Mouse (Mus musculus): Measurements from ENCODE around the gene Tigd3. TPM values are rescaled to one million over a fixed set of nuclear protein-coding genes. Genes with fewer than 3 reads are reported as not detected.

Gene Tigd3
- polyA plus RNA-seq, 1 experiment: 1.3 TPM

GRCm38 (mm10) chr19:5922963-5923362 lies 29.0 kb upstream of the Tigd3 start:
- WGBS: 92% methylated on average over 3 of the region's 3 CpGs
- no peak overlapping the region for H3K4me3 ChIP-seq (ENCODE audit: extremely low read depth, insufficient read depth, insufficient read length)
- no peaks in the 10 kb centered on the region for H3K27me3 ChIP-seq (ENCODE audit: control insufficient read depth, insufficient read depth, low read length)
- no peak for DNase-seq (ENCODE audit: low read depth in 1 of 2, low spot score in 2 of 2)
- TF ChIP-seq POLR2A (IDR thresholded peaks at IDR 0.05; ENCODE audit: low read depth, low read length): no peak
- no peak for TF ChIP-seq CTCF (IDR thresholded peaks at IDR 0.05; ENCODE audit: extremely low read depth, insufficient read depth, insufficient read length, insufficient replicate concordance)
- H3K36me3 ChIP-seq (ENCODE audit: control insufficient read depth, insufficient read depth, low read length): no peaks in the 10 kb centered on the region
- H3K4me1 ChIP-seq (ENCODE audit: control insufficient read depth, insufficient read depth, insufficient read length): no peaks in the 10 kb centered on the region; the same call in 1 of the 2 replicates
- H3K27ac ChIP-seq (ENCODE audit: insufficient read depth, low read length): no peak overlapping the region

GRCm38 (mm10) chr19:5922119-5922942 lies 28.4 kb upstream of the Tigd3 start:
- no peak for DNase-seq (ENCODE audit: low read depth in 1 of 2, low spot score in 2 of 2)
- 0 out of 2 replicates have a peak overlapping the region, but pooled peaks have one; percentile 3 for H3K4me3 ChIP-seq (ENCODE audit: extremely low read depth, insufficient read depth, insufficient read length)
- TF ChIP-seq POLR2A (IDR thresholded peaks at IDR 0.05; ENCODE audit: low read depth, low read length) (no peak), CTCF (IDR thresholded peaks at IDR 0.05; ENCODE audit: extremely low read depth, insufficient read depth, insufficient read length, insufficient replicate concordance) (no peak)
- no peaks in the 10 kb centered on the region for H3K36me3 ChIP-seq (ENCODE audit: control insufficient read depth, insufficient read depth, low read length)
- no peaks in the 10 kb centered on the region for H3K27me3 ChIP-seq (ENCODE audit: control insufficient read depth, insufficient read depth, low read length)
- H3K4me1 ChIP-seq (ENCODE audit: control insufficient read depth, insufficient read depth, insufficient read length): no peaks in the 10 kb centered on the region
- H3K27ac ChIP-seq (ENCODE audit: insufficient read depth, low read length): no peak overlapping the region
- 71% methylated on average over 15 of the region's 15 CpGs for WGBS

GRCm38 (mm10) chr19:5921715-5922114 lies 27.8 kb upstream of the Tigd3 start:
- Histone ChIP-seq H3K36me3 (ENCODE audit: control insufficient read depth, insufficient read depth, low read length) (no peaks in the 10 kb centered on the region), H3K27me3 (ENCODE audit: control insufficient read depth, insufficient read depth, low read length) (no peaks in the 10 kb centered on the region), H3K4me1 (ENCODE audit: control insufficient read depth, insufficient read depth, insufficient read length) (no peaks in the 10 kb centered on the region), H3K4me3 (ENCODE audit: extremely low read depth, insufficient read depth, insufficient read length) (no peak overlapping the region), H3K27ac (ENCODE audit: insufficient read depth, low read length) (no peak overlapping the region)
- TF ChIP-seq CTCF (IDR thresholded peaks at IDR 0.05; ENCODE audit: extremely low read depth, insufficient read depth, insufficient read length, insufficient replicate concordance) (no peak), POLR2A (IDR thresholded peaks at IDR 0.05; ENCODE audit: low read depth, low read length) (no peak)
- WGBS: 50% methylated on average over 9 of the region's 9 CpGs
- DNase-seq (ENCODE audit: low read depth in 1 of 2, low spot score in 2 of 2): no peak

- Histone ChIP-seq H3K4me1 (ENCODE audit: control insufficient read depth, insufficient read depth, insufficient read length) (peaks cover 11% of the 10 kb centered on the region; the same call in 1 of the 2 replicates), H3K4me3 (ENCODE audit: extremely low read depth, insufficient read depth, insufficient read length) (peak within 1 kb of the TSS; percentile 88), H3K27me3 (ENCODE audit: control insufficient read depth, insufficient read depth, low read length) (no peaks in the 10 kb centered on the region), H3K27ac (ENCODE audit: insufficient read depth, low read length) (peak within 1 kb of the TSS; percentile 58), H3K36me3 (ENCODE audit: control insufficient read depth, insufficient read depth, low read length) (no peaks in the 10 kb centered on the region)
- no peak for TF ChIP-seq CTCF (IDR thresholded peaks at IDR 0.05; ENCODE audit: extremely low read depth, insufficient read depth, insufficient read length, insufficient replicate concordance)
- WGBS: 7% methylated on average over 13 of the region's 13 CpGs
- no peak for DNase-seq (ENCODE audit: low read depth in 1 of 2, low spot score in 2 of 2)
These were observed 19.2 kb upstream of the Tigd3 start, which contains the start of gene Dpf2 for GRCm38 (mm10) chr19:5913007-5913719. TSS of gene Dpf2 (minus strand) at chr19:5913010.

- Histone ChIP-seq H3K27me3 (ENCODE audit: control insufficient read depth, insufficient read depth, low read length) (no peaks in the 10 kb centered on the region), H3K36me3 (ENCODE audit: control insufficient read depth, insufficient read depth, low read length) (no peaks in the 10 kb centered on the region), H3K4me1 (ENCODE audit: control insufficient read depth, insufficient read depth, insufficient read length) (peaks cover 11% of the 10 kb centered on the region; the same call in 1 of the 2 replicates), H3K27ac (ENCODE audit: insufficient read depth, low read length) (peak overlapping the region; percentile 58), H3K4me3 (ENCODE audit: extremely low read depth, insufficient read depth, insufficient read length) (peak overlapping the region; percentile 88)
- under 1% methylated on average over 59 of the region's 59 CpGs for WGBS
- DNase-seq (ENCODE audit: low read depth in 1 of 2, low spot score in 2 of 2): peak; percentile 97 to 99
- TF ChIP-seq CTCF (IDR thresholded peaks at IDR 0.05; ENCODE audit: extremely low read depth, insufficient read depth, insufficient read length, insufficient replicate concordance) (no peak), POLR2A (IDR thresholded peaks at IDR 0.05; ENCODE audit: low read depth, low read length) (peak; percentile 86)
These were observed 18.4 kb upstream of the Tigd3 start for GRCm38 (mm10) chr19:5912103-5913006.

GRCm38 (mm10) chr19:5911430-5912102 lies 17.6 kb upstream of the Tigd3 start:
- H3K36me3 ChIP-seq (ENCODE audit: control insufficient read depth, insufficient read depth, low read length): peaks cover 3% of the 10 kb centered on the region
- no peak for TF ChIP-seq POLR2A (IDR thresholded peaks at IDR 0.05; ENCODE audit: low read depth, low read length)
- TF ChIP-seq CTCF (IDR thresholded peaks at IDR 0.05; ENCODE audit: extremely low read depth, insufficient read depth, insufficient read length, insufficient replicate concordance): no peak
- H3K27ac ChIP-seq (ENCODE audit: insufficient read depth, low read length): peak overlapping the region; percentile 58; the same call in 1 of the 2 replicates
- WGBS: 3% methylated on average over 14 of the region's 14 CpGs
- DNase-seq (ENCODE audit: low read depth in 1 of 2, low spot score in 2 of 2): no peak
- H3K4me1 ChIP-seq (ENCODE audit: control insufficient read depth, insufficient read depth, insufficient read length): peaks cover 11% of the 10 kb centered on the region; the same call in 1 of the 2 replicates
- peak overlapping the region; percentile 88 for H3K4me3 ChIP-seq (ENCODE audit: extremely low read depth, insufficient read depth, insufficient read length)
- H3K27me3 ChIP-seq (ENCODE audit: control insufficient read depth, insufficient read depth, low read length): no peaks in the 10 kb centered on the region
